Mouse (Mus musculus): ENCODE results near the gene Necap1.

Gene Necap1

GRCm38 (mm10) chr6:122873871-122874719 is at the start of gene Necap1:
Necap1 (plus strand) TSS chr6:122874474.
- peak; percentile 99 for DNase-seq (ENCODE audit: low read depth)

GRCm38 (mm10) chr6:122825166-122825565 is 49.1 kb upstream of the Necap1 start:
- DNase-seq (ENCODE audit: low read depth), result peak; percentile 11

- peak; percentile 88 for DNase-seq (ENCODE audit: low read depth)
These were observed 48.1 kb upstream of the Necap1 start for GRCm38 (mm10) chr6:122825923-122826742.

- DNase-seq (ENCODE audit: low read depth), result peak; percentile 35
These were observed 46.2 kb upstream of the Necap1 start for GRCm38 (mm10) chr6:122828086-122828485.

- no peak for DNase-seq (ENCODE audit: low read depth)
These were observed 41.4 kb upstream of the Necap1 start for GRCm38 (mm10) chr6:122832880-122833279.

GRCm38 (mm10) chr6:122834365-122834764 is 39.9 kb upstream of the Necap1 start:
- DNase-seq (ENCODE audit: low read depth), result peak; percentile 80

- peak; percentile 45 for DNase-seq (ENCODE audit: low read depth)
These were observed 37.3 kb upstream of the Necap1 start for GRCm38 (mm10) chr6:122836974-122837373.

- no peak for DNase-seq (ENCODE audit: low read depth)
These were observed 36.7 kb upstream of the Necap1 start for GRCm38 (mm10) chr6:122837539-122837938.

GRCm38 (mm10) chr6:122843759-122844158 is 30.5 kb upstream of the Necap1 start:
- no peak for DNase-seq (ENCODE audit: low read depth)

GRCm38 (mm10) chr6:122852696-122853095 is 21.6 kb upstream of the Necap1 start:
- no peak for DNase-seq (ENCODE audit: low read depth)

- no peak for DNase-seq (ENCODE audit: low read depth)
These were observed 19.7 kb upstream of the Necap1 start for GRCm38 (mm10) chr6:122854552-122854951.

GRCm38 (mm10) chr6:122855955-122856354 is 18.3 kb upstream of the Necap1 start, which contains the start of gene C3ar1:
C3ar1 (minus strand) TSS chr6:122856161.
- peak; percentile 39 for DNase-seq (ENCODE audit: low read depth)

- DNase-seq (ENCODE audit: low read depth), result peak; percentile 22
These were observed 11.8 kb upstream of the Necap1 start for GRCm38 (mm10) chr6:122862434-122862833.

- DNase-seq (ENCODE audit: low read depth), result peak; percentile 22
These were observed 11.4 kb upstream of the Necap1 start for GRCm38 (mm10) chr6:122862871-122863270.

- DNase-seq (ENCODE audit: low read depth), result peak; percentile 50
These were observed 6.4 kb upstream of the Necap1 start for GRCm38 (mm10) chr6:122867914-122868313.

GRCm38 (mm10) chr6:122869846-122870245 is 4.4 kb upstream of the Necap1 start:
- DNase-seq (ENCODE audit: low read depth), result peak; percentile 88

GRCm38 (mm10) chr6:122872800-122873199 is 1.5 kb upstream of the Necap1 start:
- DNase-seq (ENCODE audit: low read depth), result no peak

GRCm38 (mm10) chr6:122874720-122875389 is 581 bp downstream of the Necap1 start:
- peak; percentile 67 for DNase-seq (ENCODE audit: low read depth)

GRCm38 (mm10) chr6:122879141-122879735 is 5.0 kb downstream of the Necap1 start:
- no peak for DNase-seq (ENCODE audit: low read depth)

- DNase-seq (ENCODE audit: low read depth), result no peak
These were observed 5.7 kb downstream of the Necap1 start for GRCm38 (mm10) chr6:122879781-122880505.

- DNase-seq (ENCODE audit: low read depth), result no peak
These were observed 7.0 kb downstream of the Necap1 start for GRCm38 (mm10) chr6:122881287-122881686.
